Mouse (Mus musculus) cerebellum, adult 2 months (tissue): Measurements from ENCODE around the gene Rab14. TPM values are rescaled to one million over a fixed set of nuclear protein-coding genes. Genes with fewer than 3 reads are reported as not detected.

ENCODE experiments used
- DNase-seq, 2 experiments: peaks; one replicate each; pipeline ENCODE4 v3.0.0; 2021
- H3K27ac ChIP-seq: fragments of 200-500 bp; 2 replicates; pipeline ENCODE4 v1.5.1; 2012; ENCODE audit warnings: low read length, control low read depth, inconsistent platforms; ENCODE audit not compliant: insufficient read depth
- H3K27me3 ChIP-seq: fragments of 200-500 bp; 2 replicates; pipeline ENCODE4 v1.6.1; 2012; ENCODE audit warnings: inconsistent platforms, mild to moderate bottlenecking, low read length, moderate library complexity; ENCODE audit not compliant: control insufficient read depth, insufficient read depth
- H3K4me1 ChIP-seq: fragments of 200-500 bp; 2 replicates; pipeline ENCODE4 v1.6.1; 2011; ENCODE audit warnings: low read length; ENCODE audit not compliant: control insufficient read depth, insufficient read depth
- H3K4me3 ChIP-seq: fragments of 200-500 bp; replicated peaks from 2 replicates; pipeline ENCODE3; 2011; ENCODE audit warnings: mild to moderate bottlenecking, low read depth, low read length, control low read depth; ENCODE audit not compliant: insufficient read depth
- CTCF ChIP-seq: fragments of 200-500 bp; IDR thresholded peaks from 2 replicates; pipeline ENCODE4 v1.5.1; 2011; ENCODE audit warnings: low read depth, mild to moderate bottlenecking, control low read depth, low read length, moderate library complexity, borderline replicate concordance; ENCODE audit not compliant: insufficient read depth
- POLR2A ChIP-seq: fragments of 200-500 bp; IDR thresholded peaks from 2 replicates; pipeline ENCODE4 v1.6.1; 2011; ENCODE audit warnings: low read length, control low read depth, borderline replicate concordance; ENCODE audit not compliant: insufficient read depth
- WGBS: fragments of 180-500 bp; shearing (Covaris S2); methylation state at CpG from one replicate; pipeline ENCODE4 v1.1.7; 2018; 5-methylcytosine and 5-hydroxymethylcytosine counted together
- polyA plus RNA-seq: library from polyadenylated mRNA; depleted of rRNA; stranded (reverse); fragments of >200 nt; gene quantifications from 2 replicates; pipeline ENCODE4 v1.2.3, GENCODE M21; 2012

The Rab14 gene
- polyA plus RNA-seq, 1 experiment: 165 TPM

DNA sequence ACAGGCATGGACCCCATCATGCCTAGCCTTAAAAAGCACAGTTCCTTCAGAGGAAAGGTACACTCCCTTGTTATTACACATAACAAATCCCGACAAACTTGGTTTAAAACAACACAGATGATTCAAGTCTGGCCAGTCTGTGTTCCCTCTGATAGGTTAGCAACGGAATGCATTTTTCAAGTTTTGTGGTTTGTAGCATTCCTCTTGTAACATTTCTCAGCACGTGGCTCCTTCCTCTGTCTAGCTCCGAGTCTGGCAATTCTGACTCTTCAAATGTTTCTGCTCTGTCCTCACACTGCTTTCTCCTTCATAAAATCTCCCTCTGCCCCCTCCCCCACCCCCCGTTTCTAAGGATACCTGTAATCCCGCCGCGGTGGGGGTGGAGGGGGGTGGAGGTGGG is 29.3 kb upstream of the Rab14 start:
- 43% methylated on average over 8 of the region's 8 CpGs for WGBS
- no peak for DNase-seq
- Histone ChIP-seq H3K4me3 (no peak overlapping the region), H3K4me1 (no peaks in the 10 kb centered on the region), H3K27ac (no peak overlapping the region), H3K27me3 (no peaks in the 10 kb centered on the region; the same call in 1 of the 2 replicates)
- no peak for TF ChIP-seq CTCF
- TF ChIP-seq POLR2A: no peak

DNA sequence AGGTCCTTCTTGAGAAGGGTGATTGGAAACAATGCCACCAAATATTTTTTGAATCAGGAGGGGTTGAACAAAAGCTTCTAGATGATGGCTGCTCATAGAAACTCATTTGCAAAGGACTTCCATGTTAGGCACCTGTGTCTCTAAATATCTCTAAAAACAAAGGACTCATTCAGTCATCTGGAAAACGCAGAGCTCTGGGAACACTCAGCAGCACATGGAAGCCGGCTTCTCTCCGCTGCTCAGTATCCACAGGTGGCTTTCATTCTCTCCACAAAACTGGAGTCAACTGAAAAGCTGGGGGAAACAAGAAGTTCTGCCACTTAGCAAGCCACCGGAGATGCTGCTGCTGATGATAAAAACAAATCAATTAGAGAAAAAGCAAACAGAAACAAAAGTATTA is 27.2 kb upstream of the Rab14 start:
- no peak for TF ChIP-seq POLR2A
- no peak for TF ChIP-seq CTCF
- DNase-seq: no peak

DNA sequence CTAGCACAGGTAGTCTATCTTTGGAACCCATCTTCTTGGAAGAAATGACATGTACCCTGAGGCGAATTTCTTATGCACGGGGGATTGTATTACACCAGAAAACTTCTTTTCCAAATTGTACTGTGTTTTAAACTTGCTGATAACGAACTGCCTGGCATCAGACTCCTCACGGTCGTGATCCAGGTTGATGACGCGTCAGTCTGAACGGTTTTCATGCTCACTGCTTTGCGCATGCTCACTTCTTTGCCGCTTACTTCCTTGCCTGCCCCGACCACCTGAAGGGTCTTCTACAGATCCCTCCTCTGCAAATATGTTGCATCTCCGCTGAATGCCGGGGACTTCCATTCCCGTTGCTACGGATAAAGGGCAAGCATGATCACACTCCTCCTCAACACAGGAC is 23.4 kb upstream of the Rab14 start:
- WGBS: 91% methylated on average over 15 of the region's 15 CpGs
- no peaks in the 10 kb centered on the region for H3K27me3 ChIP-seq
- TF ChIP-seq POLR2A (no peak), CTCF (no peak)

More for the DNA sequence above, 27.2 kb upstream of the Rab14 start:
- Histone ChIP-seq H3K4me1 (no peaks in the 10 kb centered on the region), H3K4me3 (no peak overlapping the region), H3K27me3 (no peaks in the 10 kb centered on the region; the same call in 1 of the 2 replicates), H3K27ac (no peak overlapping the region)
- 38% methylated on average over 4 of the region's 4 CpGs for WGBS

DNA sequence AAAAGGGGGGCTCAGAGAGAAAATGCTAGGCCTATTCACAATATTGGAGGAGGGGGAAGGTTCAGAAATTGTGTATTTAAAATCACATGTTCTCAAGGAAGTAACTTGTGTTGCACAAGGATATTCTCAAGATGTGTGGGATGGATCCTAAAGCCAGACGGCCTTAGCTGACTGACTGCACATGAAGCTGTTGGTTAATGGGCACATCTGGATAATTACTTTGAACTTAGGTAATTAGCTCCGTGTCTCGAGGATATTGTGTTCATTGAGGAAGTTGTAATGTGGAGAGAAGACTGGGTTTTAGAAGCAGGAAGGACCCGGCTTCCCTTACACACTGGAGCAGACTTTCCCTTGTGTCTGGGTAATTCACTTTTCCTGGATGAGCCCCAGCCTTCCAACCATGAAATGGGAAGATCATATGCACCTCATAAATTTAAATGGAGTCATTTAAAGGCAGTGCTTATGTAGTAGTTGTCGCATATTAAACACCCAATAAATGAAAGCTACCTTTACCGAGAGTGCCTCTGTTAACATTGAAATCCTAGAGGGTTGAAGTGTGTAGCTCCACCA is 22.0 kb upstream of the Rab14 start:
- WGBS: 84% methylated on average over 6 of the region's 6 CpGs
- TF ChIP-seq CTCF (no peak), POLR2A (no peak)
- H3K4me1 ChIP-seq: no peaks in the 10 kb centered on the region
- H3K27ac ChIP-seq: no peak overlapping the region
- no peak overlapping the region for H3K4me3 ChIP-seq
- H3K27me3 ChIP-seq: no peaks in the 10 kb centered on the region
- DNase-seq: no peak

More for the DNA sequence above, 23.4 kb upstream of the Rab14 start:
- Histone ChIP-seq H3K4me3 (no peak overlapping the region), H3K4me1 (no peaks in the 10 kb centered on the region), H3K27ac (no peak overlapping the region)
- DNase-seq: no peak

DNA sequence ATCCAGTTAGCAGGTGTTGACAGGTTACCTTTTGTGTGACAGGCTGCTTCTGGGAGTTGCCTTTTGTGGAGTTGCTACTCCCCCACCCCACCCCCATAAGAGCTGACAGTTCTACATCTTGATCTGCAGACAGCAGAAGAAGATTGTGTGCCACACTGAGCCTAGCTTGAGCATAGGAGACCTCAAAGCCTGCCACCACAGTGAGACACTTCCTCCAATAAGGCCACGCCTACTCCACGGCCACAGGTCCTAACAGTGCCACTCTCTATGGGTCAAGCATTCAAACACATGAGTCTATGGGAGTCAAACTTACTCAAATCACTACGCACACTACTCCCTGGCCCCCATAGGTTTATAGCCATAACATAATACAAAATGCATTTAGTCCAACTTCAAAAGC is 17.8 kb upstream of the Rab14 start:
- TF ChIP-seq POLR2A: no peak
- no peak for TF ChIP-seq CTCF
- H3K27ac ChIP-seq: no peak overlapping the region
- H3K4me3 ChIP-seq: no peak overlapping the region
- WGBS: 95% methylated on average over 3 of the region's 3 CpGs
- no peak for DNase-seq
- no peaks in the 10 kb centered on the region for H3K27me3 ChIP-seq
- no peaks in the 10 kb centered on the region for H3K4me1 ChIP-seq

DNA sequence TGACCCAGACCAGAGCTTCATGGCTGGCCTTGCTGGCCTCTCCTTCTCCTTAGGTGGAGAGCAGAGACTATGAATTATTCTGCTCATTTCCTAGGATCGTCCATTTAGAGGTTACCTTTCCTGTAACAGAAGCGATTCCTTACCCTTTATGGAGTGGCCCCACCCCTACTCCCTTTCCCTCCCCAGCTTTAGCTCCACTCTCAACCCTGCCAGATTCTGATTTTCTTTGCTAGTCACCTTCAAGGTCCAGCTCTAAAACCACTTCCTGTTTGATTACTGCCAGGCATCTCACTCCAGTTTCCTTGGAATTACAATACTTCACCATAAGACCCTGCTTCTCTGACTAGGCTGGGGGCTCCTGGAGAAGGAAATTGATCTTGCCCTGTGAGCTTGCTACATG is 15.8 kb upstream of the Rab14 start:
- H3K27me3 ChIP-seq: no peaks in the 10 kb centered on the region
- no peaks in the 10 kb centered on the region for H3K4me1 ChIP-seq
- 97% methylated on average over 2 of the region's 2 CpGs for WGBS
- TF ChIP-seq CTCF (no peak), POLR2A (no peak)
- H3K4me3 ChIP-seq: no peak overlapping the region
- H3K27ac ChIP-seq: no peak overlapping the region
- DNase-seq: no peak

DNA sequence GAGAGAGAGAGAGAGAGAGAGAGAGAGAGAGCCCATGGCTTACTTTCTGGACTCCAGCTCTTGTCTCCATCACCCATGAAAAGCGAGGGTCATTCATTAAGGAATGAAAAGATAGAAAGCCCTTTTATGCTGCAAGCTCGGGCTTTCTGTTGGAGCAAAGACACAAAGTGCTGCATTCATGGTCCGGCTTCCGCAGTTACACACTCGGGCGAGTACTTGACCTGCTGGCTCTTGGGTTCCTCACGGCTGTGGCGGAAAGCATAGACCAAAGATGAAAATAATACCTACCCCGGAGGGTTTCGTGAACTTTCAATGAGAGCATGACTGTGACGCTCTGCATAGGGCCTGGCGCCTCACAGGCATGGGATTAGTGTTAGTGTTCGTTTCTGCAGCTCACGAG is 14.4 kb upstream of the Rab14 start:
- Histone ChIP-seq H3K4me3 (no peak overlapping the region), H3K27me3 (no peaks in the 10 kb centered on the region), H3K27ac (no peak overlapping the region), H3K4me1 (no peaks in the 10 kb centered on the region)
- no peak for DNase-seq
- no peak for TF ChIP-seq CTCF
- TF ChIP-seq POLR2A: no peak
- WGBS: 56% methylated on average over 14 of the region's 14 CpGs

DNA sequence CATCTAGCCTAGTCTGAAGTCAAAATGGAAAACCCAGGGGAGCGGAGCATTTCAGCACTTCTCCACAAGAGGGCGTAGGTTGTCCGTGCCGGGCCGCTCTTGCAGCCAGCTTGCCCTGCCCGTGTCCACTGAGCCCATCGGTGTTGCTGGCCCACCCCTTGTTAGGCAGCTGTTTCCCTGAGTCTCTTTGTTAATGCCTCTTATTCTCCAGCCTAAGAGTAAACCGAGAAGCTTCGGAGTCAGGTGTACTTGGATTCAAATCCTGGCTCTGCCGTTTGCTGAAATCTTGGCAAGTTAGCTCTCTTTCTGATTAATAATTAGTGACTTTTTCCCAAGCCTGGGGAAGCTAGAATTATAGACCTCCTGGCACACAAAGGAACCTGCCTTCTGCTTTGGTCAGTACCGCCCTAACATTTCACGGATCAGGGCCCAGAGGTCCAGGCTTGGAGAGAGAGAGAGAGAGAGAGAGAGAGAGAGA is 14.0 kb upstream of the Rab14 start:
- TF ChIP-seq CTCF (peak; percentile 85), POLR2A (no peak)
- peak; percentile 66 to 82 for DNase-seq
- Histone ChIP-seq H3K4me1 (no peaks in the 10 kb centered on the region), H3K4me3 (no peak overlapping the region), H3K27ac (no peak overlapping the region), H3K27me3 (no peaks in the 10 kb centered on the region)
- WGBS: 1% methylated on average over 12 of the region's 12 CpGs
